Mouse (Mus musculus) kidney, embryonic 15.5 days (tissue): Measurements from ENCODE around the gene Evpl. TPM values are rescaled to one million over a fixed set of nuclear protein-coding genes. Genes with fewer than 3 reads are reported as not detected.

Experiments used
- ATAC-seq: fragments of 200-750 bp; cut with Nextera tagmentation; replicated peaks from 2 replicates; pipeline ENCODE4 v1.8.0; 2017; ENCODE audit warnings: moderate TSS enrichment; ENCODE audit not compliant: low FRiP score
- H3K27ac ChIP-seq: fragments of 300-500 bp; sonication (generic); 2 replicates; pipeline ENCODE4 v1.5.1; 2015; ENCODE audit warnings: mild to moderate bottlenecking, inconsistent platforms
- H3K27me3 ChIP-seq: fragments of 300-500 bp; sonication (generic); 2 replicates; pipeline ENCODE4 v1.6.1; 2015; ENCODE audit warnings: inconsistent platforms
- H3K36me3 ChIP-seq: fragments of 300-500 bp; sonication (generic); 2 replicates; pipeline ENCODE4 v1.6.1; 2015; ENCODE audit warnings: inconsistent platforms
- H3K4me1 ChIP-seq: fragments of 300-500 bp; sonication (generic); 2 replicates; pipeline ENCODE4 v1.6.1; 2015; ENCODE audit warnings: inconsistent platforms
- H3K4me2 ChIP-seq: fragments of 300-500 bp; sonication (generic); 2 replicates; pipeline ENCODE4 v1.6.1; 2015; ENCODE audit warnings: moderate library complexity, mild to moderate bottlenecking, inconsistent platforms
- H3K4me3 ChIP-seq: fragments of 300-500 bp; sonication (generic); replicated peaks from 2 replicates; pipeline ENCODE4 v1.5.1; 2015; ENCODE audit warnings: mild to moderate bottlenecking, inconsistent platforms
- H3K9ac ChIP-seq: fragments of 300-500 bp; sonication (generic); 2 replicates; pipeline ENCODE4 v1.6.1; 2015; ENCODE audit warnings: mild to moderate bottlenecking, inconsistent platforms
- H3K9me3 ChIP-seq: fragments of 300-500 bp; sonication (generic); replicated peaks from 2 replicates; pipeline ENCODE4 v1.6.1; 2016; ENCODE audit warnings: inconsistent platforms
- WGBS: fragments of 180-500 bp; shearing (Covaris S2); methylation state at CpG from one replicate; pipeline ENCODE4 v1.1.7; 2015; ENCODE audit warnings: mixed read lengths; 5-methylcytosine and 5-hydroxymethylcytosine counted together
- polyA plus RNA-seq: library from polyadenylated mRNA; unstranded; fragments of >200 nt; fragmentation: Nextera tagmentation; extraction: Ambion mirVana; gene quantifications from 2 replicates; pipeline ENCODE4 v1.2.1, GENCODE M21; 2015

Evpl gene
- polyA plus RNA-seq, 1 experiment from 2014 or later, result 2.9 TPM

DNA sequence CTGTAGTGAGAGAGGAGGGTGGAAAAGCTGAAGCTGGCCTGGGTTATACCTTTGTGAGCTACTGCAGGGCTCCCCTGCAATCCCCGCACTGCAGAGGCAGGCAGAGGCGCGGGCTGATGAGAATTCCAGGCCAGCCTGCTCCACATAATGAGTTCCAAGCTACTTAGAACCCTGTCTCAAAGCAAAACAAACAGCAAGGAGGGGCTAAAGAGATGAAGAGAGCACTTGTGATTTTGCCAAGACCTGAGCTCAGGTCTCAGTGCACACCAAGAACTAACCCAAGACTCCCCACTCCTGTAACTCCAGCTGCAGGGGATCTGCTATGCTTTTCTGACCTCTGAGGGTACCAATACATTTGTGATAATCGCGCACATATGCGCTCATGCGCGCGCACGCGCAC, 51.5 kb downstream of the Evpl start:
- ATAC-seq, result no peak
- 88% methylated on average over 11 of the region's 11 CpGs for WGBS

GRCm38 (mm10) chr11:116185836-116186235, 52.0 kb downstream of the Evpl start:
- Histone ChIP-seq H3K36me3 (peaks cover 77% of the 10 kb centered on the region), H3K9ac (no peak overlapping the region)
- WGBS, result 89% methylated on average over 3 of the region's 3 CpGs

More for the DNA sequence above, 51.5 kb downstream of the Evpl start:
- Histone ChIP-seq H3K27me3 (no peaks in the 10 kb centered on the region), H3K27ac (0 out of 2 replicates have a peak overlapping the region, but pooled peaks have one; percentile 18), H3K4me1 (0 out of 2 replicates have a peak, but pooled peaks cover 2% of the 10 kb centered on the region), H3K36me3 (peaks cover 79% of the 10 kb centered on the region), H3K4me2 (no peak overlapping the region), H3K9ac (no peak overlapping the region), H3K4me3 (no peak overlapping the region), H3K9me3 (no peaks in the 10 kb centered on the region)

DNA sequence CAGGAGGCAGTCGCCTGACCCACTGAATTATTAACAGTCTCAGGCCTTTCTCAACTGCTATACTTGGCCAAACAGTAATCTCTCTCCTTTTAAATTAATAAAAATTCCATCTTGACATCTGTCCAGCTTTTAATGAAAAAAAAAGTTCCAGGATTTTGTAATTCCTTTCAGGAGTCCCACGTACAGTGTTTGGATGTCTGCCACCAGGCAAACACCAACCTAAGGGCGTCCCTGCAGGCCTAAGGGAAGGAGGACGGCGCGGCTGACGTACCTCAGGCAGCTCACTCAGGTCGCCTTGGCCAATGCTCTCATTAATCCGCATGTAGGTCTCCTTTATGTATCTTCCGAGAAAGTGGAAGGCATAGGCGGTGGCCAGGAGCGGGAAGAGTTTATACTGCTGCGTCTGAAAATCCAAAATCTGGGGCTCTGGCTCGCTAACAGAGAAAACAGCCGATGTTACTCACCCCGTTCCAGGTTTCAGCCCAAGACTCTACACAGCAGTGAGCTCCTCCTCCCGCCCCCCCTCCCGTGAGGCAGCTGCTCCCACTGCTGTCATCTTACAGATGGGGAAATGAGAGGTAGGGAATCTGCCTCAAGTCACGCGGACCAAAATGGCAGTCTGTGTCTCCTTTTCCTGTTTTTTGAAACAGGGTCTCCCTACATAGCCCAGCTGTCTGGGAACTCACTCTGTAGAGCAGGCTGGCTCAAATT, 59.3 kb downstream of the Evpl start:
- Histone ChIP-seq H3K9me3 (no peaks in the 10 kb centered on the region), H3K36me3 (peaks cover 83% of the 10 kb centered on the region), H3K27me3 (no peaks in the 10 kb centered on the region), H3K4me2 (no peak overlapping the region), H3K4me1 (peaks cover 13% of the 10 kb centered on the region), H3K4me3 (no peak overlapping the region), H3K27ac (no peak overlapping the region), H3K9ac (no peak overlapping the region)
- 89% methylated on average over 20 of the region's 20 CpGs for WGBS
- no peak for ATAC-seq

More at GRCm38 (mm10) chr11:116185836-116186235, 52.0 kb downstream of the Evpl start:
- no peak overlapping the region for H3K4me3 ChIP-seq
- ATAC-seq, result no peak
- H3K27ac ChIP-seq, result no peak overlapping the region
- no peaks in the 10 kb centered on the region for H3K9me3 ChIP-seq
- H3K4me1 ChIP-seq, result 0 out of 2 replicates have a peak, but pooled peaks cover 2% of the 10 kb centered on the region
- no peak overlapping the region for H3K4me2 ChIP-seq
- H3K27me3 ChIP-seq, result no peaks in the 10 kb centered on the region

DNA sequence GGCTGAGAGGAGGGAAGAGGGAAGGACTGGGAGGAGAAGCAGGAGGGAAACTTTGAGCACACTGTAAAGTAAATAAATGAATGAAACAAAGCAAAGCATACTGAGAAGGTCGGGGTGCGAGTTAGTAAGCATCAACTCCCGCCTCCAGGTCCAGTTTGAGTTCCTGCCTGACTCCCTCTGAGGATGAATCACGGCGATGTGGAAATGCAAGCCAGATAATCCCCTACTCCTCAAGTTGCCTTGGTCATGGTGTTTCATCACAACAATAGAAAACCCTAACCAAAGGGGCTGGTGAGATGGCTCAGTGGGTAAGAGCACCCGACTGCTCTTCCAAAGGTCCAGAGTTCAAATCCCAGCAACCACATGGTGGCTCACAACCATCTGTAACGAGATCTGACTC, 61.9 kb downstream of the Evpl start:
- no peaks in the 10 kb centered on the region for H3K27me3 ChIP-seq
- WGBS, result 82% methylated on average over 7 of the region's 7 CpGs
- no peak for ATAC-seq
- H3K9me3 ChIP-seq, result no peaks in the 10 kb centered on the region
- H3K4me2 ChIP-seq, result no peak overlapping the region
- H3K4me1 ChIP-seq, result peaks cover 17% of the 10 kb centered on the region
- no peak overlapping the region for H3K9ac ChIP-seq
- H3K27ac ChIP-seq, result peak overlapping the region; percentile 86
- peaks cover 88% of the 10 kb centered on the region for H3K36me3 ChIP-seq
- H3K4me3 ChIP-seq, result no peak overlapping the region

- WGBS, result 66% methylated on average over 22 of the region's 22 CpGs
- no peaks in the 10 kb centered on the region for H3K9me3 ChIP-seq
- H3K27ac ChIP-seq, result peak overlapping the region; percentile 86
- H3K4me1 ChIP-seq, result peaks cover 17% of the 10 kb centered on the region
- peak; percentile 85 for ATAC-seq
- H3K36me3 ChIP-seq, result peaks cover 77% of the 10 kb centered on the region
- no peak overlapping the region; the same call in 1 of the 2 replicates for H3K9ac ChIP-seq
- no peaks in the 10 kb centered on the region for H3K27me3 ChIP-seq
- no peak overlapping the region for H3K4me2 ChIP-seq
- no peak overlapping the region for H3K4me3 ChIP-seq
These were observed 63.0 kb downstream of the Evpl start for GRCm38 (mm10) chr11:116174775-116175448.

- H3K9ac ChIP-seq, result no peak overlapping the region
- no peak overlapping the region for H3K4me2 ChIP-seq
- no peak overlapping the region for H3K27ac ChIP-seq
- no peak for ATAC-seq
- H3K27me3 ChIP-seq, result no peaks in the 10 kb centered on the region
- H3K36me3 ChIP-seq, result peaks cover 50% of the 10 kb centered on the region
- no peak overlapping the region for H3K4me3 ChIP-seq
- peaks cover 28% of the 10 kb centered on the region for H3K4me1 ChIP-seq
- WGBS, result 71% methylated on average over 2 of the region's 2 CpGs
- no peaks in the 10 kb centered on the region for H3K9me3 ChIP-seq
These were observed 65.9 kb downstream of the Evpl start for GRCm38 (mm10) chr11:116171959-116172358.

Other genes with a start within 250 kb of the Evpl start
- gene Galk1, start 225.4 kb downstream of the Evpl start, polyA plus RNA-seq, result 194 and 208 TPM in 2 replicates
- gene H3f3b, start 210.1 kb downstream of the Evpl start, polyA plus RNA-seq, result 1,673 and 1,817 TPM in 2 replicates
- gene Unk, start 207.8 kb downstream of the Evpl start, polyA plus RNA-seq, result 37.3 and 40.1 TPM in 2 replicates
- gene Unc13d, start 160.1 kb downstream of the Evpl start, polyA plus RNA-seq, result 1.3 and 1.5 TPM in 2 replicates
- 82.1 and 101 TPM in 2 replicates for gene Wbp2, start 151.1 kb downstream of the Evpl start, polyA plus RNA-seq
- 21.4 and 24.6 TPM in 2 replicates for gene Trim47, start 110.9 kb downstream of the Evpl start, polyA plus RNA-seq
- gene Trim65, start 106.9 kb downstream of the Evpl start, polyA plus RNA-seq, result 4.5 and 5.4 TPM in 2 replicates
- gene Mrpl38, start 99.2 kb downstream of the Evpl start, polyA plus RNA-seq, result 102 and 112 TPM in 2 replicates
- gene Fbf1, start 69.9 kb downstream of the Evpl start, polyA plus RNA-seq, result 37.4 and 41.4 TPM in 2 replicates
- 75.6 and 79.4 TPM in 2 replicates for gene Ten1, start 39.2 kb downstream of the Evpl start, polyA plus RNA-seq
- gene Acox1, start 39.0 kb downstream of the Evpl start, polyA plus RNA-seq, result 32.6 and 35.9 TPM in 2 replicates
- gene Srp68, start 36.1 kb upstream of the Evpl start, polyA plus RNA-seq, result 91.3 and 96.5 TPM in 2 replicates
- 0.22 and 0.32 TPM in 2 replicates for gene Galr2, start 42.9 kb upstream of the Evpl start, polyA plus RNA-seq
- gene Exoc7, start 69.2 kb upstream of the Evpl start, polyA plus RNA-seq, result 61.8 and 64.0 TPM in 2 replicates
- 2.9 TPM in 2 replicates for gene Foxj1, start 97.3 kb upstream of the Evpl start, polyA plus RNA-seq
- 12.4 and 12.5 TPM in 2 replicates for gene Rnf157, start 175.0 kb upstream of the Evpl start, polyA plus RNA-seq
- gene Ubald2, start 196.0 kb upstream of the Evpl start, polyA plus RNA-seq, result 45.7 and 58.1 TPM in 2 replicates
- gene Qrich2, start 228.2 kb upstream of the Evpl start, polyA plus RNA-seq, result 0.14 and 0.30 TPM in 2 replicates